Mouse (Mus musculus) heart, adult 2 months (tissue): ENCODE data around the gene Csrp1. TPM values are rescaled to one million over a fixed set of nuclear protein-coding genes. Genes with fewer than 3 reads are reported as not detected.
A peak's percentile ranks its signal among the peaks of the same experiment; 100 is the strongest.

Source experiments
- DNase-seq, 2 experiments: peaks; one replicate each; pipeline ENCODE4 v3.0.0; 2021
- H3K27ac ChIP-seq: fragments of 200-600 bp; 2 replicates; pipeline ENCODE4 v1.8.1; 2022
- H3K27me3 ChIP-seq: fragments of 200-500 bp; 2 replicates; pipeline ENCODE4 v1.6.1; 2012; ENCODE audit warnings: mild to moderate bottlenecking, low read length, inconsistent platforms, mixed read lengths; ENCODE audit not compliant: control insufficient read depth, insufficient read depth
- H3K36me3 ChIP-seq: fragments of 200-500 bp; 2 replicates; pipeline ENCODE4 v1.6.1; 2012; ENCODE audit warnings: low read length, inconsistent platforms; ENCODE audit not compliant: control insufficient read depth, insufficient read depth
- H3K4me1 ChIP-seq: fragments of 200-500 bp; 2 replicates; pipeline ENCODE4 v1.6.1; 2011; ENCODE audit warnings: low read length; ENCODE audit not compliant: control insufficient read depth, insufficient read depth
- H3K4me3 ChIP-seq: fragments of 200-600 bp; 2 replicates; pipeline ENCODE4 v1.8.1; 2022
- H3K79me2 ChIP-seq: fragments of 200-500 bp; replicated peaks from 2 replicates; pipeline ENCODE4 v1.6.1; 2012; ENCODE audit warnings: mild to moderate bottlenecking, inconsistent platforms, low read length, moderate library complexity, mixed read lengths; ENCODE audit not compliant: control insufficient read depth, insufficient read depth
- H3K9ac ChIP-seq: fragments of 200-500 bp; 2 replicates; pipeline ENCODE4 v1.6.1; 2012; ENCODE audit warnings: low read depth, mild to moderate bottlenecking, control low read depth, inconsistent platforms, low read length, mixed read lengths
- CTCF ChIP-seq: fragments of 200-600 bp; IDR thresholded peaks from 2 replicates; pipeline ENCODE4 v1.8.1; 2022; ENCODE audit warnings: antibody characterized with exemption, mild to moderate bottlenecking, moderate library complexity
- EP300 ChIP-seq: fragments of 200-500 bp; IDR thresholded peaks from 2 replicates; pipeline ENCODE4 v1.6.1; 2011; ENCODE audit warnings: low read depth, low read length, control low read depth; ENCODE audit not compliant: insufficient read depth
- POLR2A ChIP-seq: fragments of 200-500 bp; IDR thresholded peaks from 2 replicates; pipeline ENCODE4 v1.6.1; 2011; ENCODE audit warnings: mild to moderate bottlenecking, low read depth, low read length, control low read depth; ENCODE audit not compliant: insufficient read depth
- WGBS: fragments of 180-500 bp; shearing (Covaris S2); methylation state at CpG from one replicate; pipeline ENCODE4 v1.1.7; 2018; 5-methylcytosine and 5-hydroxymethylcytosine counted together
- intact Hi-C: fragments of 180-260 bp; cut with DNase I; formaldehyde crosslinking; loops from one replicate; pipeline ENCODE4 v1.15.1; 2025
- polyA plus RNA-seq: library from polyadenylated mRNA; depleted of rRNA; stranded (reverse); fragments of >200 nt; gene quantifications from 2 replicates; pipeline ENCODE4 v1.2.3, GENCODE M21; 2012
- total RNA-seq, 2 experiments: library from RNA; stranded (reverse); gene quantifications; 2 replicates each; pipeline ENCODE4 v1.2.3; 2021

Gene Csrp1
- total and polyA plus RNA-seq, 3 experiments: 50.1 to 99.2 (median 50.5) TPM

- H3K27ac ChIP-seq: peak overlapping the region; percentile 94
- H3K36me3 ChIP-seq: no peaks in the 10 kb centered on the region; the same call in 1 of the 2 replicates
- intact Hi-C loops: no loop called here
- peak overlapping the region; percentile 80 for H3K9ac ChIP-seq
- no peaks in the 10 kb centered on the region for H3K79me2 ChIP-seq
- TF ChIP-seq POLR2A: no peak
- no peak for TF ChIP-seq CTCF
- no peak for TF ChIP-seq EP300
- no peaks in the 10 kb centered on the region for H3K27me3 ChIP-seq
- no peak for DNase-seq
- H3K4me3 ChIP-seq: peak overlapping the region; percentile 79
- WGBS: 29% methylated on average over 4 of the region's 4 CpGs
- peaks cover 21% of the 10 kb centered on the region for H3K4me1 ChIP-seq
Measured at GRCm38 (mm10) chr1:135729821-135730220, 10.0 kb downstream of the Csrp1 start.

- Histone ChIP-seq H3K79me2 (no peaks in the 10 kb centered on the region), H3K27ac (peak overlapping the region; percentile 71), H3K27me3 (no peaks in the 10 kb centered on the region), H3K36me3 (no peaks in the 10 kb centered on the region; the same call in 1 of the 2 replicates), H3K4me3 (peak overlapping the region; percentile 36; the same call in 1 of the 2 replicates), H3K4me1 (peaks cover 25% of the 10 kb centered on the region), H3K9ac (0 out of 2 replicates have a peak overlapping the region, but pooled peaks have one; percentile 9)
- TF ChIP-seq EP300 (no peak), CTCF (no peak), POLR2A (no peak)
- no peak for DNase-seq
- intact Hi-C loops: no loop called here
- 29% methylated on average over 3 of the region's 3 CpGs for WGBS
Measured at GRCm38 (mm10) chr1:135730296-135730695, 10.4 kb downstream of the Csrp1 start.

DNA sequence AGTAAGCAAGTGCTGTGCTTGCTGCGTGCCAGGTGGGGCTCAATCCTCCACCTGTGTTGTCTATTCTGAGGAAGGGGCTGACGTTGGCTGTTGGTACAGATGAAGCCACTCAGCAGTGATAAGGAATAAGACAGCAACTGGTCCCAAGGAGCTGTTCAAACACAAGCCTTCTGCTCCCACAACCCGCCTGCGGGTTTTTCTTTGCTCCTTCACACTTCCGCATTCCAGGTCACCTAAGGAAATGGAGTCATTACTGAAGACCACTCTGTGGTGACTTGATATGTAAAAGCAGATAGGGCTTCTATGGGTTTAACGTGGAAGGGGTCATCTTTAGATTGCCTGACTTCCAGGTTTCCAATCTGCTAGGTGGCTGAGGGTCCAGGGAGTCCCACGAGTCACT lies 11.5 kb downstream of the Csrp1 start:
- H3K9ac ChIP-seq: 0 out of 2 replicates have a peak overlapping the region, but pooled peaks have one; percentile 15
- DNase-seq: no peak
- H3K36me3 ChIP-seq: no peaks in the 10 kb centered on the region; the same call in 1 of the 2 replicates
- intact Hi-C loops: no loop called here
- peak overlapping the region; percentile 71 for H3K27ac ChIP-seq
- H3K79me2 ChIP-seq: no peaks in the 10 kb centered on the region
- peak overlapping the region; percentile 6; the same call in 1 of the 2 replicates for H3K4me3 ChIP-seq
- TF ChIP-seq EP300 (no peak), POLR2A (no peak), CTCF (no peak)
- no peaks in the 10 kb centered on the region for H3K27me3 ChIP-seq
- peaks cover 29% of the 10 kb centered on the region for H3K4me1 ChIP-seq
- WGBS: 30% methylated on average over 7 of the region's 7 CpGs

GRCm38 (mm10) chr1:135731897-135732684 lies 12.2 kb downstream of the Csrp1 start:
- no peak for TF ChIP-seq EP300
- TF ChIP-seq POLR2A: no peak
- no peak for TF ChIP-seq CTCF
- intact Hi-C loops: no loop called here
- WGBS: 32% methylated on average over 11 of the region's 11 CpGs
- H3K27me3 ChIP-seq: no peaks in the 10 kb centered on the region
- peak overlapping the region; percentile 71 for H3K27ac ChIP-seq
- H3K36me3 ChIP-seq: no peaks in the 10 kb centered on the region; the same call in 1 of the 2 replicates
- peak overlapping the region; percentile 6; the same call in 1 of the 2 replicates for H3K4me3 ChIP-seq
- H3K9ac ChIP-seq: 0 out of 2 replicates have a peak overlapping the region, but pooled peaks have one; percentile 15
- H3K79me2 ChIP-seq: no peaks in the 10 kb centered on the region
- peaks cover 29% of the 10 kb centered on the region for H3K4me1 ChIP-seq
- DNase-seq: no peak

GRCm38 (mm10) chr1:135734225-135734937 lies 14.5 kb downstream of the Csrp1 start:
- no peaks in the 10 kb centered on the region; the same call in 1 of the 2 replicates for H3K36me3 ChIP-seq
- no peak overlapping the region for H3K9ac ChIP-seq
- H3K4me3 ChIP-seq: no peak overlapping the region
- WGBS: 13% methylated on average over 7 of the region's 7 CpGs
- peak overlapping the region; percentile 63 for H3K27ac ChIP-seq
- peaks cover 34% of the 10 kb centered on the region for H3K4me1 ChIP-seq
- intact Hi-C loops: no loop called here
- H3K27me3 ChIP-seq: no peaks in the 10 kb centered on the region
- TF ChIP-seq EP300 (no peak), POLR2A (no peak)
- peak; percentile 61 to 70 for DNase-seq
- no peaks in the 10 kb centered on the region for H3K79me2 ChIP-seq

- Histone ChIP-seq H3K4me1 (peaks cover 36% of the 10 kb centered on the region), H3K79me2 (no peaks in the 10 kb centered on the region), H3K4me3 (no peak overlapping the region), H3K27ac (no peak overlapping the region), H3K9ac (peak overlapping the region; percentile 8; the same call in 1 of the 2 replicates), H3K36me3 (no peaks in the 10 kb centered on the region; the same call in 1 of the 2 replicates), H3K27me3 (no peaks in the 10 kb centered on the region)
- TF ChIP-seq POLR2A: no peak
- TF ChIP-seq EP300: no peak
- no peak for TF ChIP-seq CTCF
- WGBS: 53% methylated on average over 6 of the region's 6 CpGs
- intact Hi-C loops: no loop called here
- no peak for DNase-seq
Measured at GRCm38 (mm10) chr1:135735460-135735859, 15.6 kb downstream of the Csrp1 start.
